Mouse (Mus musculus) heart, embryonic 10.5 days (tissue): ENCODE results near the gene Sox15. TPM values are rescaled to one million over a fixed set of nuclear protein-coding genes. Genes with fewer than 3 reads are reported as not detected.

Experiments
- DNase-seq: peaks from one replicate; pipeline ENCODE4 v3.0.0-alpha.2; 2017; ENCODE audit warnings: low spot score
- H3K27ac ChIP-seq: fragments of 300-500 bp; sonication (generic); 2 replicates; pipeline ENCODE4 v1.5.1; 2016; ENCODE audit warnings: mild to moderate bottlenecking
- H3K27me3 ChIP-seq: fragments of 300-500 bp; sonication (generic); 2 replicates; pipeline ENCODE4 v1.6.1; 2016; ENCODE audit warnings: mild to moderate bottlenecking; ENCODE audit not compliant: poor library complexity, insufficient read depth, severe bottlenecking
- H3K36me3 ChIP-seq: fragments of 300-500 bp; sonication (generic); 2 replicates; pipeline ENCODE4 v1.6.1; 2016; ENCODE audit warnings: mild to moderate bottlenecking, moderate library complexity
- H3K4me1 ChIP-seq: fragments of 300-500 bp; sonication (generic); 2 replicates; pipeline ENCODE4 v1.6.1; 2016; ENCODE audit warnings: mild to moderate bottlenecking
- H3K4me3 ChIP-seq: fragments of 300-500 bp; sonication (generic); 2 replicates; pipeline ENCODE4 v1.5.1; 2016; ENCODE audit warnings: mild to moderate bottlenecking, moderate library complexity
- H3K9me3 ChIP-seq: fragments of 300-500 bp; sonication (generic); 2 replicates; pipeline ENCODE4 v1.6.1; 2016; ENCODE audit warnings: mild to moderate bottlenecking, moderate library complexity
- WGBS: fragments of 180-500 bp; shearing (Covaris S2); methylation state at CpG from one replicate; pipeline ENCODE4 v1.1.7; 2016; 5-methylcytosine and 5-hydroxymethylcytosine counted together
- polyA plus RNA-seq: library from polyadenylated mRNA; unstranded; fragments of >200 nt; fragmentation: Nextera tagmentation; extraction: Ambion mirVana; gene quantifications from 2 replicates; pipeline ENCODE4 v1.2.1, GENCODE M21; 2016

Sox15 gene
- polyA plus RNA-seq, 1 experiment from 2014 or later = 0.15 TPM

DNA sequence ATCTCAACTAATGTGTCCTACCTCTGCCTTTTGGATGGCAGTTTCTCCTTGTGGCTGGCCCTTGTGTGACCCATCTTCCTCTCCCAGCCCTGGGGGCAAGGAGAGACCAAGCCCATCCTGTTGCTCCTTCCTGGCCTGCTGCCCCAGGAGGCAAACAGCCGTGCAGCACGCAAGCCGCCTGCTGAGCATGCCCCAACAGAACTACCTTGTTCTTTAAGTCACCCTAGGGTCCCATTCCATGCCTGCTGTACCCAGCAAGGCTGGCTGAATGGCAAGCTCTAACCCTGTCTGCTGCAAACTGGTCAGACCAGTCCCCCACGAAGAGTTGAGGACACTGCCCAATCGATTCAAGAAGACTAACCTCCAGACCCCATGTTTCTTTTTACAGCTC is 946 bp downstream of the Sox15 start:
- H3K36me3 ChIP-seq = peaks cover 72% of the 10 kb centered on the region
- H3K27me3 ChIP-seq = no peaks in the 10 kb centered on the region
- no peak for DNase-seq
- 81% methylated on average over 5 of the region's 5 CpGs for WGBS
- peaks cover 38% of the 10 kb centered on the region for H3K4me1 ChIP-seq
- no peak overlapping the region for H3K27ac ChIP-seq
- H3K4me3 ChIP-seq = no peak overlapping the region
- no peaks in the 10 kb centered on the region for H3K9me3 ChIP-seq

DNA sequence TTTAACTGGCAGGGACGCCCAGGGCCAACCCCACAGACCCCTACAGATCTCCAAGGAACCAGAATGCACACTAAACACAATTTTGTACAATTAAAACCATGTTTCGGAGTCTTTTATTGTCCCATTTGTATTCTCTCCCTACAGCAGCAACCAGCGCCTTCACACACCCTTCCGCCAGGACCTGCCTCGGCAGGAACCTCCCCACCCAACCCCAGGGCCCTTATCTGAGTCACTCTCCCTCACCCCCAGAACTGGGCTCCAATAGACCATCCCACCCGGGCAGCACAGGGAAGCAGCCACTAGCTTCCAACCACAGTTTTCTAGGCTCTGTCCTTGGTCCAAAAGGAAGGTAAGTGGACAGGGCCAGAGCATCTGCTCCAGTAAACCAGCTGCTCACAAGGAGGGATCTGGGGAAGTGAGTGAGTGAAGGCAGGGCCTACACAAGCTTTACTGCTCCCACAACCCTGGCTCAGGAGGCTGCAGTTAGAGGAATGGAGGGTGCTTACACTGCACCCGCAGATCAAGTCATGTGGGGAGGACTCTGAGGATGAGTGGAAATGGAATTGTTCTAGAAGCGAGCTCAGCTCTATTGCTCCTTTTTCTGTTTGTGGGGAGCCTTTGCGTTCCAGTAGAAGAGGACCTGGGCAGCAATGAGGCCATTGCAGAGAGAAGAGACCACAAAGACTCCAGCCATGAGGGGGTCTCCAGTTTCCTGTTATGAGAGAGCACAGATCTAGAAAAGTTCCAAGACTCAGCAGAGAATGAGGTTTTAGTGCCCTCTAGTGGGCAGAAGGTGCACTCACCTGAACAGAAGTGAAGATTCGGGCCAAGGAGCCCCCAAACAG is 1.7 kb downstream of the Sox15 start:
- no peak overlapping the region for H3K4me3 ChIP-seq
- H3K36me3 ChIP-seq = peaks cover 64% of the 10 kb centered on the region
- 74% methylated on average over 10 of the region's 10 CpGs for WGBS
- H3K27ac ChIP-seq = peak overlapping the region; percentile 67; the same call in 1 of the 2 replicates
- peaks cover 46% of the 10 kb centered on the region for H3K4me1 ChIP-seq
- no peak for DNase-seq
- no peaks in the 10 kb centered on the region for H3K9me3 ChIP-seq
- no peaks in the 10 kb centered on the region for H3K27me3 ChIP-seq

DNA sequence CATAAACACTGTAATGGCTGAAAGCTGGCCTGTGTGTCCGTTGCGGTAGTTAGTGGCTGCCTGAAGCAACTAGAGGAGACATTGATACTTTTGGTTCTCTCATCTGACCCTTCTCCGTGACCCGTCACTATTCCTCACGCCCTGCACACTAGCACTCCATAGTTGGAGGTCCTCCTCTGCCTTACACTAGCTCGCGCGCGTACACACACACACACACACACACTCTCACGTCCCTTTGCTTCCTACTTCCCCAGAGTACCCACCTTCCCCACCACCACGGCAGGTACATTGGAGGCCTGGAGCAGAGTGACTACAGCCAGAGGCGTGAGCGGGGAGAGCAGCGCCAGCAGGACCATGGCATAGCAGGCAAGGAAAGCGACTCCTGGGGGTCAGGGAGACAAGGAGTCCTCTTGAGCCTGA is 2.4 kb downstream of the Sox15 start:
- no peak for DNase-seq
- H3K4me3 ChIP-seq = no peak overlapping the region
- WGBS = 82% methylated on average over 15 of the region's 15 CpGs

DNA sequence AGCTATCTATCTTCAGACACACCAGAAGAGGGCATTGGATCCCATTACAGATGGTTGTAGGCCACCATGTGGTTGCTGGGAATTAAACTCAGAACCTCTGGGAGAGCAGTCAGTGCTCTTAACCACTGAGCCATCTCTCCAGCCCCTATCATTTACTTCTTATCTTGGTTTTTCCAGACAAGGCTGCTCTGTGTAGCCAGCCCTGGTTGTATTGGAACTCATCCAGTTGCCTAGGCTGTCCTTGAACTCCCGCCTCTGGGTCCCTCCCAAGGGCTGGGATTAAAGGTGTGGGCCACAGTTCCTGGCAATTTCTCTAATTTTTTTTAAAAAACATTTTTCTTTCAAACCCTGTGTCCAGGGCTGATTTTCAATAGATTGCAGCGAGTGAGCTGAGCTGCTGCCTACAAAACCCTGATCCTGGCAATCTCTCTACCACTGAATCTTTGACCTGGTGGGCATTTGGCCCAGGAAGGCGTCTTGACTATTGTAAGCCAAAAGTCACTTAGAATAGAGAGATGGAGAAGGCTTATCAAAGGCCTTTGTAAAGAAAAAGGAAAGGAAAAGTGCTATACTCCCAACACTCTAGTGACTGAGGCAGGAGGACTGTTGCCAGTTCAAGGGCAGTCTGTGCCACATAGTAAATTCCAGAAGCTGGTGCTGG is 6.2 kb downstream of the Sox15 start:
- Histone ChIP-seq H3K4me3 (peak overlapping the region; percentile 67), H3K4me1 (peaks cover 38% of the 10 kb centered on the region), H3K27me3 (no peaks in the 10 kb centered on the region), H3K36me3 (peaks cover 60% of the 10 kb centered on the region), H3K27ac (peak overlapping the region; percentile 97), H3K9me3 (no peaks in the 10 kb centered on the region)
- WGBS = 72% methylated on average over 3 of the region's 3 CpGs
- DNase-seq = no peak

More for the DNA sequence above, 2.4 kb downstream of the Sox15 start:
- Histone ChIP-seq H3K36me3 (peaks cover 58% of the 10 kb centered on the region), H3K27ac (peak overlapping the region; percentile 67; the same call in 1 of the 2 replicates), H3K9me3 (no peaks in the 10 kb centered on the region), H3K4me1 (peaks cover 46% of the 10 kb centered on the region), H3K27me3 (no peaks in the 10 kb centered on the region)

DNA sequence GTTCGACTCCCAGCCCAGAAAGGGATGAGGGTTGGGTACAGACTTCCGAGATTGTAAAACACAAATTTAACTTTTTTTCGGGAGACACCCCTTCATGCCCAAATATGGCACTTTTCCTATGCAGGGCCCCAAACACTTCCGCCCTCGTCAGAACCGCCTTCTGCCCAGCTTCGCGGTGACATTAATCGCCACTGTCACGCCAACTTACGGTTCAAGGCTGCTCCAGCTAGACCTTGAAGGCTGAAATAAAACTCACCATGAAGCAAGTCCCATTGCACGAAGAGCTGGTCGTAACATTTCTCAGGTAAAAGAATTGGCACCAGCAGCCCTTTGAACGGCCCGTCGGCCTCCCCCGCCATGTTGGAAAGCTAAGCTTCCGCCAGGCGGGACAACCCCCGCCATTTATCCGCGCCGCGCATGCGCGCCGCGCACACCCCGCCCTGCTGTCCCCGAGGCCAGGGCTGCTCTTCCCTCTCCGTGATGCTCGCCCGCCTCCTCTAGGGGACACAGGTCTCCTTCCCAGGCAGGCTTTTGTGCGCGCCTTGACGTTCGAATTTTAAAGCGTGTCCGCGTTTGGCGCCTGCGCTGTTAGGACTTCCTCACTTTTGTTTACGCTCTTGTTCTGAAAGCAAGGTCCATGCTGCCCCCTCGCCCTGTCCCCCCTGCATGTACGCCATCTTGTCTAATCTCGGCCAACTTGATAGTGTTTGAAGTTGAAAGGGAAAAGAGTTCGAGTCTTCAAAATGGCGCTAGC is 7.3 kb downstream of the Sox15 start, which contains the start of gene Mpdu1:
TSS of gene Mpdu1 (minus strand) at position 430 of the 754 bp plus-strand sequence.
- H3K4me1 ChIP-seq = peaks cover 29% of the 10 kb centered on the region
- H3K36me3 ChIP-seq = peaks cover 57% of the 10 kb centered on the region
- H3K9me3 ChIP-seq = no peaks in the 10 kb centered on the region
- under 1% methylated on average over 48 of the region's 48 CpGs for WGBS
- peak; percentile 98 for DNase-seq
- H3K27me3 ChIP-seq = no peaks in the 10 kb centered on the region
- H3K4me3 ChIP-seq = peak within 1 kb of the TSS; percentile 67
- H3K27ac ChIP-seq = peak within 1 kb of the TSS; percentile 97

DNA sequence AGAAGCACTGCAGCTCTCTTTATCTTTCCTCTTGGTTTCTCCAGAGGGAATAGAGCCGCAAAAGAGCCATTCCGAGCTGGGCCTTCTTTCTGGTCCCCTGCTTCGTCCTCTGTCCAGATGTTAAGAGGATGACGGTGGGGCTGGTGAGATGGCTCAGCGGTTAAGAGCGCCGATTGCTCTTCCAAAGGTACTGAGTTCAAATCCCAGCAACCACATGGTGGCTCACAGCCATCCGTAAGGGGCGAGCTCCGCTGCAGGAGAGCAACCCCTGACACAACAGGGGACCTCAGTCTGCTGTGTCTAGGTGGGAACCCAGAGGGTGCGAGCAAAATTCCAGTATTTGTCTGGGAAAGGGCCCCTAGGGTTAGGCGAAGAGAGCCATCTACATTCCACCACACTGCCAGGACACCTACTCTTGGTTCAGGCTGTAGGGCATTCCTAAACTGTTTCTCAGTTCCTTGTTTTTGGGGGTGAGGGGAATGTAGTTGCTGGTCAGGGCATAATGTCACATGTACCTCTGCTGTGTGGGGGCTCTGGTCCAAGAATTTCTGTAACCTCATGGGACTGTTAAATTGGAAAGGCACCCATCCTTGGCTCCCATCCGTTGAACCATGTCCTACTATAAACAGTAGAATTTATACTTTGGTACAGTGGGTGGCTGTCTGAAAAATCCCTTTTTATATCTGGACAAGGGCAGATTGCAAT is 8.0 kb downstream of the Sox15 start:
- Histone ChIP-seq H3K27ac (peak overlapping the region; percentile 97), H3K36me3 (peaks cover 57% of the 10 kb centered on the region), H3K27me3 (no peaks in the 10 kb centered on the region), H3K4me1 (peaks cover 27% of the 10 kb centered on the region), H3K9me3 (no peaks in the 10 kb centered on the region), H3K4me3 (peak overlapping the region; percentile 67)
- DNase-seq = no peak
- 63% methylated on average over 13 of the region's 13 CpGs for WGBS

DNA sequence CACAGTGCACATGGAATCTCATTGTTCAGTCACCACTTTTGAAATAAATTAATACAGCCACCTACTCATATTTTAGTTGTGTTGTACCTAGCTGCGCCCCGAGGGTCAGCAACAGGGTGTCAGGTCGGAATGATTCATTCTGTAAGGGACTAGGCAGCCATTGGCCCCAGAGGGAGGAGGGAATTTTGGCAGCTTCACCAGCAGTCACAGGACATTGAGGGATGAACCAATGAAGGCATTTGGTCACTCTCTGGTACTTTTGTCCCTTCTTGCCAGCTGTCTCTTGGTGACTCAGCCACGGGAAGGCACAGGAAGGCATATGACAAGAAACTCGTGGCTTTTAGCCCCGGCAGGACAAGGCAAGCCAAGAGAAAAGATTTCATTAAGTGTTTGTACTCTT is 8.7 kb downstream of the Sox15 start:
- Histone ChIP-seq H3K9me3 (no peaks in the 10 kb centered on the region), H3K27ac (peak overlapping the region; percentile 97; the same call in 1 of the 2 replicates), H3K27me3 (no peaks in the 10 kb centered on the region), H3K36me3 (peaks cover 57% of the 10 kb centered on the region), H3K4me3 (no peak overlapping the region), H3K4me1 (peaks cover 25% of the 10 kb centered on the region)
- DNase-seq = no peak
- 92% methylated on average over 6 of the region's 6 CpGs for WGBS

DNA sequence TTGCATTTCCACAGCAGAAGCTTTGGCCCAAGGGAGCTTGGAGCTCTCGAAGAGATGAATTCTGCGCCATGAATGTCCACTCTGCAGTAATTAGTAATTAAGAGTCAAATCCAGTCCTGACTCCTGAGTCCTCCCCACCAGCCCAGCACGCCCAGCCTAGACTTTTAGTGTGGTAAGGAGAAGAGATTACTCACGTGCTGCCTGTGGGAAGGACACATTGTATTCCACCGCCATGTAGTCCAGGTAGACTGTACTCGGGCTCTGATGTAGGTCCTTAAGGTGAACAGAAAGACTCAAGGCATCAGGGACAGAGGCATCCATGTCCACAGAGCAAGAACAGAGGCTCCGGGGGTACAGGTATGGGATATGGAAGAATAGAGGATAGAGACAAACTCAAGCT is 9.7 kb downstream of the Sox15 start:
- Histone ChIP-seq H3K4me3 (no peak overlapping the region), H3K27ac (no peak overlapping the region), H3K4me1 (peaks cover 29% of the 10 kb centered on the region), H3K9me3 (no peaks in the 10 kb centered on the region), H3K36me3 (peaks cover 61% of the 10 kb centered on the region), H3K27me3 (no peaks in the 10 kb centered on the region)
- WGBS = 92% methylated on average over 7 of the region's 7 CpGs
- DNase-seq = no peak

DNA sequence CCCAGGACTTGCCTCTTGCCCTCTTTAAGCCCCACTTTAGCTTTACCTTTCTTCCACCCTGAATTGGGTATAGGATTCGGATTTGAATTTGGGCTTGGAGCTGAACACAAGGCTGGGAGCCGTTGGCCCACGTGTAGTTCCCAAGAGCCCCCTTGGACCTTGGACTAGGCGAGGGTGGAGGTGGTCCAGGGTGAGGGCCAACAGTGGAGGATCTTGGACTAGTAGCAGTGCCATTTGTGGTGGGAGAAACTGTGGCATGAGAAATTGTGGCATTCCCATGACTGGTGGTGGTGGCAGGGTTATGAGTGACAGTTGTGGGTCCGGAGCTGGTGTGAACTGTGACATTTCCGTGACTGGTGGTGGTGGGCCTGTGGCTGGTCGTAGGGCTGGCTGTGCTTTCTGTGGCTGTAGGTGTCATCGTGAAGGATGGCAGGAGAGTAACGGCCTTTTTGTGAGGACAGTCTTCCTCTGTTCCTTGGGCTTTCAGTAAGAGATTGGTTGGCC is 10.4 kb downstream of the Sox15 start:
- H3K36me3 ChIP-seq = peaks cover 68% of the 10 kb centered on the region
- H3K9me3 ChIP-seq = no peaks in the 10 kb centered on the region
- no peak for DNase-seq
- 0 out of 2 replicates have a peak overlapping the region, but pooled peaks have one; percentile 16 for H3K27ac ChIP-seq
- H3K4me3 ChIP-seq = no peak overlapping the region
- WGBS = 80% methylated on average over 9 of the region's 9 CpGs
- peaks cover 31% of the 10 kb centered on the region for H3K4me1 ChIP-seq
- H3K27me3 ChIP-seq = no peaks in the 10 kb centered on the region

DNA sequence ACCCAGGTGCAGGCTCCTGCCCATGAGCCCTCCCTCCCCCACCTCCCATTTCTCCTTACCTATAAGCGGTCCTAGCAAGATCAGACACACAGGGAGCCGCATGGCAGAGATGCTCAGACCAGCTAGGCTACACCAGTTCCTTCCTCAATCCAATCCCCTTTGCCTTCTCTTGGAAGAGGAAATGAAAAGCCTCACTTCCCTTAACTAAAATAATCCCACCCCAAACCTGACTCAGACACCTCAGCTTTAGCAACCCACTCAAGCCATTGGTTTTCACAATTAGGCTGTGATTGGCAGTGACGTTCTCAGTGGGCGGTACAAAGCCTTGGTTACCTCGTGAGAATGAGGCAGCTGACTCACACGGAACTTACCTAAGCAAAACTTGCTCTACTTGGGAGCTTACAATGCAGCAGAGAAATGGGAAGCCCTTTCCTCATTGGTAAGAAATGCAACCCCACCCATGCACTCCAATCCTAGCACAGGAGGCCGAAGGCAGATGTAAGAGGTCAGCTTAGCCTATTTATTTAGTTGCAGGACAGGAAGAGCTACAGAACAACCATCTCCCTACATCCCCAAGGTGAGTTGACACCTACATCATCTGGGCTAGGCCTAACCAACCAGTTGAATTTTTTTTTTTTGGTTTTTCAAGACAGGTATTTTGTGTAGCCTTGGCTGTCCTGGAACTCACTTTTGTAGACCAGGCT is 11.0 kb downstream of the Sox15 start, which contains the start of gene Cd68:
TSS of gene Cd68 (minus strand) at position 193 of the 704 bp plus-strand sequence.
- 0 out of 2 replicates have a peak within 1 kb of the TSS, but pooled peaks have one; percentile 16 for H3K27ac ChIP-seq
- H3K9me3 ChIP-seq = no peaks in the 10 kb centered on the region
- no peak for DNase-seq
- H3K36me3 ChIP-seq = peaks cover 74% of the 10 kb centered on the region
- no peak within 1 kb of the TSS for H3K4me3 ChIP-seq
- WGBS = 33% methylated on average over 7 of the region's 7 CpGs
- no peaks in the 10 kb centered on the region for H3K27me3 ChIP-seq
- peaks cover 31% of the 10 kb centered on the region for H3K4me1 ChIP-seq

DNA sequence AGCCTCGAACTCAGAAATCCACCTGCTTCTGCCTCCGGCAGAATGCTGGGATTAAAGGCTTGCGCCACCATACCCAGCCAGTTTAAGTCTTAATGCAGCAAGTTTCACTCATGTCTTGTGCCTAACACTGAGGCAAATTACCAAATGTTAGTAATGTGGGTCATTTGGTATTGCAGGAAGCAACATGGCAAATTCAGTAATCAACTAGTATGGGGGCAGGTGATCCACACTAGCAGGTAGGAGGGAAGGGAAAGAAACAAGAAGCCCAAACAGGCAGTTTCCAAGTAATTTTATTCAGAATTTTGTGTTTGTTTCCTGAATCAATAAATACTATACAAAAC is 11.5 kb downstream of the Sox15 start:
- H3K9me3 ChIP-seq = no peaks in the 10 kb centered on the region
- no peaks in the 10 kb centered on the region for H3K27me3 ChIP-seq
- no peak for DNase-seq
- peaks cover 26% of the 10 kb centered on the region for H3K4me1 ChIP-seq
- WGBS = 86% methylated on average over 3 of the region's 3 CpGs
- H3K27ac ChIP-seq = no peak overlapping the region
- H3K4me3 ChIP-seq = no peak overlapping the region
- H3K36me3 ChIP-seq = peaks cover 78% of the 10 kb centered on the region
